Comparison of ENCODE assay signal across 11 mouse cellular contexts in the genomic region with DNA sequence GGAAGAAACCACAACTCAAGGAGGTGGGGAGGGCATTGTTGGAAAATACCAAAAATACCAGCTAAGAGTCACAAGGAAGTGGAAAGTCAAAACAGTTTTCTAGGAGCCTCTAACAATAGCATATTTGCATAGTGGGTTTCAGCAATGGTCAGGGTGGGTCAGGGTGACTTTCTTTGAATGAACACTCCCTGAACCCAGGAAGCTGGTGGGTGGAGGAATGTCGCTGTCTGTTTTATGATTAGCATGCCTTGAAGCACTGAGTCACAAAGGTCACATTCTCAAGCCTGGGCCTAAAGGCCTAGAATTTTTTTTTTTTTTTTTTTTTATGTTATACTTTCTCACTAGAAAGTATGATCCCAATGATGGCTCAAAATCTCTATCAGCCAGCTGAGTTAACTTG. TPM values are rescaled to one million over a fixed set of nuclear protein-coding genes. Genes with fewer than 3 reads are reported as not detected.
"Had no signal": no experiment of that assay in that cellular context is flagged by ENCODE, and none has a peak within 500 bp of the region (broad histone marks: within the 10 kb centered on the region; RNA-seq: fewer than 3 reads in every experiment).

No protein-coding gene starts in this region.

RNA-seq across cellular contexts. Expression of a gene that starts 20.1 kb away (rescaled TPM):
- total RNA-seq: left cerebral cortex, postnatal 10 days; left cerebral cortex, postnatal 14 days; left cerebral cortex, postnatal 25 days; left cerebral cortex, postnatal 36 days; left cerebral cortex, postnatal 4 days; liver, adult 2 months; megakaryocyte progenitor cell, adult 5-6 weeks; megakaryocyte, adult 5-6 weeks; megakaryocyte-erythroid progenitor cell, adult 5-6 weeks; midbrain, postnatal 0 days; monocyte, adult 5-6 weeks had no signal
